Mouse (Mus musculus): ENCODE measurements around the gene Ddah1. TPM values are rescaled to one million over a fixed set of nuclear protein-coding genes. Genes with fewer than 3 reads are reported as not detected.

The Ddah1 gene
- polyA plus RNA-seq, 1 experiment from 2014 or later: 61.3 TPM

- no peak for ATAC-seq
- Histone ChIP-seq H3K4me3 (replicated peaks) (no peak overlapping the region), H3K27ac (no peak overlapping the region), H3K9ac (replicated peaks) (no peak overlapping the region), H3K27me3 (peaks cover 59% of the 10 kb centered on the region), H3K4me1 (replicated peaks) (peaks cover 23% of the 10 kb centered on the region), H3K36me3 (no peaks in the 10 kb centered on the region), H3K4me2 (replicated peaks) (no peak overlapping the region), H3K9me3 (no peaks in the 10 kb centered on the region)
- 71% methylated on average over 4 of the region's 4 CpGs for WGBS
Measured at GRCm38 (mm10) chr3:145822201-145822600, 63.7 kb downstream of the Ddah1 start.

- 90% methylated on average over 4 of the region's 4 CpGs for WGBS
- peaks cover 31% of the 10 kb centered on the region for H3K4me1 ChIP-seq (replicated peaks)
- peaks cover 56% of the 10 kb centered on the region for H3K27me3 ChIP-seq
- H3K4me3 ChIP-seq (replicated peaks): no peak overlapping the region
- no peak overlapping the region for H3K4me2 ChIP-seq (replicated peaks)
- no peaks in the 10 kb centered on the region for H3K36me3 ChIP-seq
- H3K27ac ChIP-seq: no peak overlapping the region
- H3K9me3 ChIP-seq: no peaks in the 10 kb centered on the region
- no peak for ATAC-seq
- H3K9ac ChIP-seq (replicated peaks): no peak overlapping the region
Measured at GRCm38 (mm10) chr3:145823661-145824060, 65.2 kb downstream of the Ddah1 start.

DNA sequence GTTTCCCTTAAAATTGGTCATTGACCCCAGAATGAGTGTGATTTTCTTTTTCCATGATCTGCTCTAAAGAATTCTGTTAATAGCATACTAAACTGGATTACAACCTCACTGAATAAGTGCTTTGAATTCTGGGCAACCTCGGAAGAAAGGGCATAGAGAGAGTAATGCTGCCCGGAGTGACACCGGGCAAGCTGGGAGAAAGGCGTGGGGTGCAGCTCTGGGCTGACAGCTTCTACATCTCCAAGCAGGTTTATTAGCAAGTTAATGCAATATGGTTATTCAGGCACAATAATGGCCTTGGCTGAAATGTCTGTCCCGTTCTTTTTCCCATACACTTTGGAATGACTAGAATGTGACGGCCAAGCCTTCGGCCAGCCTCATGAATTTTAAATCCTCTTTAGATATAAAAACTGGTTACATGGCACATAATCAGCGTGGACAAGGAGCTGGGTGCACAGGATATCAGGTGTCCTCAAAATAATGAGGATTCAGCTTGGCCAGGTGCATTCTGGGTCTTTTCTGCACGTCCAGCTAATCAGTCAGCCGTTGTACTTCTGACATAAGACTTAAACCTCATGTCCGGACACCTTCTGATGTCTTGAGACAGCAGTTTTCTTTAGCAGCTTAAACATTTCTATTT lies 67.1 kb downstream of the Ddah1 start:
- peaks cover 63% of the 10 kb centered on the region for H3K27me3 ChIP-seq
- ATAC-seq: peak; percentile 87
- peak overlapping the region; percentile 39 for H3K4me2 ChIP-seq (replicated peaks)
- no peak overlapping the region for H3K9ac ChIP-seq (replicated peaks)
- H3K9me3 ChIP-seq: no peaks in the 10 kb centered on the region
- H3K36me3 ChIP-seq: no peaks in the 10 kb centered on the region
- WGBS: 7% methylated on average over 11 of the region's 11 CpGs
- no peak overlapping the region for H3K4me3 ChIP-seq (replicated peaks)
- H3K27ac ChIP-seq: 0 out of 2 replicates have a peak overlapping the region, but pooled peaks have one; percentile 25
- H3K4me1 ChIP-seq (replicated peaks): peaks cover 31% of the 10 kb centered on the region

- 35% methylated on average over 18 of the region's 18 CpGs for WGBS
- H3K9me3 ChIP-seq: no peaks in the 10 kb centered on the region
- H3K4me2 ChIP-seq (replicated peaks): peak overlapping the region; percentile 22
- H3K27ac ChIP-seq: peak overlapping the region; percentile 31; the same call in 1 of the 2 replicates
- no peaks in the 10 kb centered on the region for H3K36me3 ChIP-seq
- no peak for ATAC-seq
- peaks cover 58% of the 10 kb centered on the region for H3K27me3 ChIP-seq
- H3K9ac ChIP-seq (replicated peaks): no peak overlapping the region
- peaks cover 31% of the 10 kb centered on the region for H3K4me1 ChIP-seq (replicated peaks)
- H3K4me3 ChIP-seq (replicated peaks): no peak overlapping the region
Measured at GRCm38 (mm10) chr3:145827191-145828045, 68.9 kb downstream of the Ddah1 start.

DNA sequence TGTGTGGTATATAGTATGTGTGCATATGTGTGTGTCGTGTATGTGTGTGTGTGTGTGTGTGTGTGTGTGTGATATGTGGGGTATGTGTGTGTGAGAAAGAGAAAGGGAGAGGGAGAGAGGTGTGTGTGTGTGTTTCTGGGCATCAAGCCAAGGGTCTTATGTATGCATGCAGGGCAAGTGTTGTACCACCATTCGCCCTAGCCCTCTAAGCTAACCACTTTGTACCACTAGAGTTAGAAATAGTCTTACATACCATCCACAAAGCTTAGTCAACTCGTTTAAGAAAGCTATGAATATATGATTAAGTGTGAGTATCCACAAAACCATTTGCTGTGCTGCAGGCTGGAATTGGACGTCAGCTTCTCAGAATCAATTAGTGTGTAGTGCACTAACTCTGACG lies 70.4 kb downstream of the Ddah1 start:
- ATAC-seq: no peak
- H3K4me2 ChIP-seq (replicated peaks): no peak overlapping the region
- no peak overlapping the region for H3K4me3 ChIP-seq (replicated peaks)
- H3K36me3 ChIP-seq: no peaks in the 10 kb centered on the region
- H3K9ac ChIP-seq (replicated peaks): no peak overlapping the region
- peaks cover 31% of the 10 kb centered on the region for H3K4me1 ChIP-seq (replicated peaks)
- peaks cover 50% of the 10 kb centered on the region for H3K27me3 ChIP-seq
- no peaks in the 10 kb centered on the region for H3K9me3 ChIP-seq
- no peak overlapping the region for H3K27ac ChIP-seq
- 62% methylated on average over 5 of the region's 5 CpGs for WGBS

DNA sequence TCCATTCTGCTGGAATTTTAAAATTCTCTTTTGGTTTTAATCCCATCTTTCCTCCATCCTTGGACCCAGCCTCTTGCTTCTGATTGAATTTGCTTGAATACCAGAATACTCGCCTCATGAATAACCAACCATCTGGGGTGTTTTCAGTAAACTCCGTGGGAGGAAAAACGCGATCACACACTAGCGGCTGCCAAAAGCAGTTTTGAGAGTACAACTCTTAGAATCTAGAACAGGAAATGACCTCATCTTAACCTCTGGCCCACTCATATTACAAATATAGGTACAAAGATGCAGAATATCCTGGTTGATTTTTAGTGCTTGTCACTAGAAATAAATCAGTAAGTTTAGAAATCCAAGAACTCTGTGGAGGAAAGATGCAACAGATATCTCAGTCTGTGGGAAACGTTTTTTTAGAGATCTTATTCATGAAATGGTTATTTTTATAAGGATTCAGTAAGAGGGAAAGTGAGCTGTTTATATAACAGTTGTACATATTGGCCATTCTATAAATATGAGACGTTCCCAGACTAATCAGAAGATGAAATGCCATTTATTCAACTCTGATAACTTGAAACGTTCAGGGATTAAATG lies 75.6 kb downstream of the Ddah1 start:
- Histone ChIP-seq H3K9me3 (0 out of 2 replicates have a peak, but pooled peaks cover 3% of the 10 kb centered on the region), H3K4me2 (replicated peaks) (no peak overlapping the region), H3K27me3 (peaks cover 32% of the 10 kb centered on the region), H3K36me3 (no peaks in the 10 kb centered on the region), H3K27ac (no peak overlapping the region), H3K4me3 (replicated peaks) (no peak overlapping the region), H3K4me1 (replicated peaks) (no peaks in the 10 kb centered on the region), H3K9ac (replicated peaks) (no peak overlapping the region)
- WGBS: 77% methylated on average over 8 of the region's 8 CpGs
- ATAC-seq: no peak

DNA sequence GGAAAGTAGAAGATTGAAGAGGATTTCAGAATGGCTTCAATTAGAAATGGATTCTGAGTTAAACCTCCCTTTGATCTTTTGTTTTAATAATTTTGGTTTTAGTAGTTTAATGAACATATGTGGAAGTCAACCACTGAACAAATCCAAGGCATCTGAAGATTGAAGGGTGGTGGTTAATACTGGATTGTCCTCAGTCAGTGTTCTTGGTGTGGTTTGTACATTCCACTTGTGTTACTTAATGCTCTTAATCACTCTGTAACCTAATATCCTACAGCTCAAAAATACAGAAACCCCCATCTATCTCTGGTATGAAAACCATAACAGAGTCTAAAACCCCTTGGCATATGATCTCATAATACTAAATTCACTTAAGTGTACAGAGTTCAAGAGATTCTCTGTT lies 79.8 kb downstream of the Ddah1 start:
- Histone ChIP-seq H3K36me3 (no peaks in the 10 kb centered on the region), H3K27me3 (peaks cover 3% of the 10 kb centered on the region; the same call in 1 of the 2 replicates), H3K4me2 (replicated peaks) (no peak overlapping the region), H3K4me3 (replicated peaks) (no peak overlapping the region), H3K4me1 (replicated peaks) (no peaks in the 10 kb centered on the region), H3K9me3 (0 out of 2 replicates have a peak, but pooled peaks cover 3% of the 10 kb centered on the region), H3K27ac (no peak overlapping the region), H3K9ac (replicated peaks) (no peak overlapping the region)
- no peak for ATAC-seq

DNA sequence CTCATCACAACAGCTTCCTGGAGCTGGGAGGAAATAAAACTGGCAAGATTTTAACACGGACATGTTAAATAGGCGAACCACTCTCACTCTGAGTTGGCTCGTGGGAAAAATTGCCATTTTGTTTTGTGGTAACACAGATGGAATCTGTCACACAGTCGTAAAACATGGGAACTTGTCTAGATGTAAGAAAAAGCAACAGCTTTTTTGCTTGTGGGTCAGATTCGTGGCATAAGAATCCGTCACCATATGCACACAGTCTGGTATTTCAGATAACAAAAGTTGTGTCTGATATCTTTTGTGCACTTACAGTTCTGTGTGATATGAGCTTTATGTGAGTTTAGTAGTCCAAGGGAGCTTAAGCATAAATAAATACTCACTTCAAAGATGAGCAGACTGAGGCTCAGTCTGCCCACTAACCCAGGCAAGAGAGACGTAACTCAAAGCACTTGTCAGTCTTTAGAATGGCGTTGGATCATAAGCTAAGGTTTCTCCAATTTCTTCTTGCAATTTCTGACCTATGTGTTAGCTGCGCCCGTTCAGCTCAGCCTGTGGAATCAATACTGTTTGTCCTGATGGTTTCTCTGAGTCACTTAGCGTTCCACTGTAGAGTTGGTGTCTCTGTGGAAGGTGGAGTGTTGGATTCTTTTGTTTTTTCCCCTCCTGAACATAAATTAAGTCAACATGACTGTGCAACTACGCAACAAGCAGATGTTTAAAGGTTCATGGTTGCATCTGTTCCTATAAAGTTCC lies 83.7 kb downstream of the Ddah1 start:
- Histone ChIP-seq H3K27ac (no peak overlapping the region), H3K36me3 (no peaks in the 10 kb centered on the region), H3K4me2 (replicated peaks) (no peak overlapping the region), H3K9ac (replicated peaks) (no peak overlapping the region), H3K4me3 (replicated peaks) (no peak overlapping the region), H3K27me3 (no peaks in the 10 kb centered on the region), H3K9me3 (0 out of 2 replicates have a peak, but pooled peaks cover 3% of the 10 kb centered on the region), H3K4me1 (replicated peaks) (no peaks in the 10 kb centered on the region)
- WGBS: 93% methylated on average over 12 of the region's 12 CpGs
- ATAC-seq: no peak

DNA sequence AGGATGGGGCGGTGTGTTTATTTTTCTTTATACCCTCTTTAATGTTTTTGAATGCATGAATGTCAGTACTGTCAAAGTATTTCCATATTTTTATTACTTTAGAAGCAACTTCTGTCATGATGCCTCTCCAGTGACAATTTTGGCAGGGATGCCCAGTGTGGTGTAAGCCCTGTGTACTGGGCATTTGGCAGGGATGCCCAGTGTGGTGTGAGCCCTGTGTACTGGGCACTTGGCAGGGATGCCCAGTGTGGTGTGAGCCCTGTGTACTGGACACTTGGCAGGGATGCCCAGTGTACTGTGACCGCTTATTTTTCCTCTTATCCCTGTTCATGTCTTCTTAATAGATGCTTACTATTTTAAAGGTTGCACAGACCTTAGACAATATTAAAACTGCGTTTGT lies 85.4 kb downstream of the Ddah1 start:
- no peak for ATAC-seq
- peaks cover 3% of the 10 kb centered on the region; the same call in 1 of the 2 replicates for H3K4me1 ChIP-seq (replicated peaks)
- H3K4me3 ChIP-seq (replicated peaks): no peak overlapping the region
- no peaks in the 10 kb centered on the region for H3K36me3 ChIP-seq
- H3K9ac ChIP-seq (replicated peaks): no peak overlapping the region
- no peak overlapping the region for H3K27ac ChIP-seq
- no peaks in the 10 kb centered on the region for H3K27me3 ChIP-seq
- H3K4me2 ChIP-seq (replicated peaks): no peak overlapping the region
- 91% methylated on average over 3 of the region's 3 CpGs for WGBS
- H3K9me3 ChIP-seq: 0 out of 2 replicates have a peak, but pooled peaks cover 2% of the 10 kb centered on the region

DNA sequence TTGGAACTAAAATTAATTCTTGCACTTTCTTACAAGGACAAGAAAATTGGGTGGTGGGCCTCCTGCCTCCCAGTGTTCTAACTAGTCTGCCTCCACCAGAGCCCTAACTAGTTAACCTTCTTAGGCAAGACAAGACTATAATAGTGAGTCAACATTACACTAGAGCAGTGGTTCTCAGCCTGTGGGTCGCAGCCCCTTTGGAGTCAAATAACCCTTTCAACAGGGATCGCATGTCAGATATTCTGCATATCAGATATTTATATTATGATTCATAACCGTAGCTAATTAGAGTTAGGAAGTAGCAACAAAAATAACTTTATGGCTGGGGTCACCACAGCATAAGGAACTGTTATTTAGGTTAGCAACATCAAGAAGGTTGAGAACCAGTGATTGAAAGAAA lies 86.4 kb downstream of the Ddah1 start:
- Histone ChIP-seq H3K27me3 (no peaks in the 10 kb centered on the region), H3K4me2 (replicated peaks) (no peak overlapping the region), H3K36me3 (no peaks in the 10 kb centered on the region), H3K27ac (no peak overlapping the region), H3K9me3 (no peaks in the 10 kb centered on the region), H3K9ac (replicated peaks) (no peak overlapping the region), H3K4me1 (replicated peaks) (peaks cover 3% of the 10 kb centered on the region; the same call in 1 of the 2 replicates), H3K4me3 (replicated peaks) (no peak overlapping the region)
- no peak for ATAC-seq
- WGBS: 92% methylated on average over 3 of the region's 3 CpGs

DNA sequence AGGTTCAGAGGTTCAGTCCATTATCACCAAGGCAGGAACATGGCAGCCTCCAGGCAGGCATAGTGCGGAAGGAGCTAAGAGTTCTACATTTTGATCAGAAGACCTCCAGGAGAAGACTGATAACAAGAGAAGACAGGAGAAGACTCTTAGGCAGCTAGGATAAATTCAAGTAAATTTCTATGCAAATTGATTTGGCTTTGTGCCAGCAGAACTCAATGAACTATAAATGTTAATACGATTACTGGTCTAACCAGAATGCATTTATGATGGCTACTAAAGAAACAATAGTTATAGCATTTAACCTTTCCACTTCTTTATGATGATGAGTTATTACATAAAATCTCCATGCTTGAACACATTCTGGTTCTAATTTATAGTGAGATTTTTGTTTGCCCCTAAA lies 87.8 kb downstream of the Ddah1 start:
- Histone ChIP-seq H3K9me3 (no peaks in the 10 kb centered on the region), H3K4me2 (replicated peaks) (no peak overlapping the region), H3K9ac (replicated peaks) (no peak overlapping the region), H3K27ac (no peak overlapping the region), H3K4me1 (replicated peaks) (peaks cover 3% of the 10 kb centered on the region; the same call in 1 of the 2 replicates), H3K4me3 (replicated peaks) (no peak overlapping the region), H3K36me3 (no peaks in the 10 kb centered on the region), H3K27me3 (no peaks in the 10 kb centered on the region)
- WGBS: 79% methylated on average over 2 of the region's 2 CpGs
- ATAC-seq: no peak

All from midbrain, embryonic 13.5 days (tissue).